Mouse (Mus musculus) intestine, embryonic 16.5 days (tissue): ENCODE measurements around the gene Hmces. TPM values are rescaled to one million over a fixed set of nuclear protein-coding genes. Genes with fewer than 3 reads are reported as not detected.

Experiments
- ATAC-seq: fragments of 200-750 bp; cut with Nextera tagmentation; 2 replicates; pipeline ENCODE4 v1.8.0; 2017; ENCODE audit warnings: moderate TSS enrichment, moderate library complexity
- H3K27ac ChIP-seq: fragments of 300-500 bp; sonication (generic); 2 replicates; pipeline ENCODE4 v1.5.1; 2014; ENCODE audit warnings: mild to moderate bottlenecking, low read length
- H3K27me3 ChIP-seq: fragments of 300-500 bp; sonication (generic); replicated peaks from 2 replicates; pipeline ENCODE4 v1.6.1; 2014; ENCODE audit warnings: low read length, control low read depth, mixed read lengths; ENCODE audit not compliant: control insufficient read depth, insufficient read depth
- H3K36me3 ChIP-seq: fragments of 300-500 bp; sonication (generic); 2 replicates; pipeline ENCODE4 v1.6.1; 2014; ENCODE audit warnings: low read length, control low read depth; ENCODE audit not compliant: control insufficient read depth, insufficient read depth
- H3K4me1 ChIP-seq: fragments of 300-500 bp; sonication (generic); 2 replicates; pipeline ENCODE4 v1.6.1; 2014; ENCODE audit warnings: low read length, control low read depth, mixed read lengths; ENCODE audit not compliant: control insufficient read depth, insufficient read depth
- H3K4me2 ChIP-seq: fragments of 300-500 bp; sonication (generic); 2 replicates; pipeline ENCODE4 v1.6.1; 2014; ENCODE audit warnings: low read depth, low read length, control low read depth
- H3K4me3 ChIP-seq: fragments of 300-500 bp; sonication (generic); 2 replicates; pipeline ENCODE4 v1.5.1; 2014; ENCODE audit warnings: mild to moderate bottlenecking, low read length
- H3K9ac ChIP-seq: fragments of 300-500 bp; sonication (generic); 2 replicates; pipeline ENCODE4 v1.6.1; 2014; ENCODE audit warnings: low read depth, low read length
- H3K9me3 ChIP-seq: fragments of 300-500 bp; sonication (generic); 2 replicates; pipeline ENCODE4 v1.6.1; 2016; ENCODE audit warnings: low read length, control low read depth; ENCODE audit not compliant: control insufficient read depth
- WGBS: fragments of 180-500 bp; shearing (Covaris S2); extraction: QIAGEN DNeasy Blood & Tissue Kit; methylation state at CpG from one replicate; pipeline ENCODE4 v1.1.7; 2014; 5-methylcytosine and 5-hydroxymethylcytosine counted together
- polyA plus RNA-seq: library from polyadenylated mRNA; unstranded; fragments of >200 nt; fragmentation: Nextera tagmentation; extraction: Ambion mirVana; gene quantifications from 2 replicates; pipeline ENCODE4 v1.2.1, GENCODE M21; 2015

Hmces gene
- 31.6 and 35.6 TPM in 2 replicates for polyA plus RNA-seq

DNA sequence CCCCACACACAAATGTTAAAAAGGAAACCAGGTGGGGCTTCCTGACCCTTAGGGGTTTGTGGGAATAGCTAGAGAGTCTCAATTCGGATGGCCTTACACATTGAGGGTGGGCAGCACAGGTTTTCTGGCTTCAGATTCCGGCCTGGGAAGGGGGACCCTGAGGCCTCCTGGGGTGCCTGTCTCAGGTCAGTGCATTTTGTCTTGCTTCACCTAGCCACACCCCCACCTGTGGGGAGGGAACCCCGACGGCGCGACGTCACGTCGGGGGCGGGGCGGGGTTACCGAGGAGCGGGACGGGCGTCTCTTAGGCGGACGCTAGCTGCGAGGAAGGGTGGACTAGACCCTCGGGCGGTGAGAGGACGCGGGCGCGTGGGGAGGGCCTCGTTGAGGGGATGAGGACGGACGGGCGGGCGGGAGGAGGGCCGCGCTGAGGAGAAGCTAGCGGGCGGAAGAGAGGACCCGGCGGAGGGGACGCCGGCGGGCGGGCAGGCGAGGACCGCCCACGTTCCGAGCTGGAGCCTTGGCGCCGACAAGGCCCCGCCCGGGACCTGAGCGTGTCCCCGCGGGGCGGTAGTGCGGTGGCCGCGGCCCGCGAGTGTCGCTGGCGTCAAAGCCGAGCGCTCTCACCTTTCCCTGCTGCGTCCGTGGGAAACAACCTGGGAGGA is at the start of gene Hmces:
Hmces (plus strand) TSS at position 275 of the 665 bp plus-strand sequence.
- H3K36me3 ChIP-seq: peaks cover 16% of the 10 kb centered on the region

GRCm38 (mm10) chr6:87866211-87866610 is 47.5 kb upstream of the Hmces start:
- WGBS: 85% methylated on average over 6 of the region's 6 CpGs
- no peak overlapping the region for H3K4me2 ChIP-seq
- H3K27ac ChIP-seq: no peak overlapping the region
- no peak for ATAC-seq
- H3K4me3 ChIP-seq: no peak overlapping the region
- no peaks in the 10 kb centered on the region for H3K36me3 ChIP-seq
- H3K9ac ChIP-seq: no peak overlapping the region
- H3K27me3 ChIP-seq: no peaks in the 10 kb centered on the region
- H3K4me1 ChIP-seq: no peaks in the 10 kb centered on the region; the same call in 1 of the 2 replicates
- H3K9me3 ChIP-seq: no peaks in the 10 kb centered on the region

More for the DNA sequence above, at the start of gene Hmces:
- ATAC-seq: peak; percentile 95
- peaks cover 7% of the 10 kb centered on the region; the same call in 1 of the 2 replicates for H3K4me1 ChIP-seq
- H3K27me3 ChIP-seq: no peaks in the 10 kb centered on the region
- peak within 1 kb of the TSS; percentile 90 for H3K27ac ChIP-seq
- H3K4me2 ChIP-seq: peak within 1 kb of the TSS; percentile 86
- H3K9me3 ChIP-seq: no peaks in the 10 kb centered on the region
- peak within 1 kb of the TSS; percentile 92 for H3K4me3 ChIP-seq
- H3K9ac ChIP-seq: peak within 1 kb of the TSS; percentile 94
- WGBS: under 1% methylated on average over 61 of the region's 62 CpGs

- Histone ChIP-seq H3K4me2 (no peak overlapping the region), H3K27ac (no peak overlapping the region), H3K9me3 (no peaks in the 10 kb centered on the region), H3K4me3 (no peak overlapping the region), H3K9ac (no peak overlapping the region), H3K36me3 (no peaks in the 10 kb centered on the region), H3K27me3 (no peaks in the 10 kb centered on the region), H3K4me1 (no peaks in the 10 kb centered on the region; the same call in 1 of the 2 replicates)
- WGBS: 59% methylated on average over 2 of the region's 2 CpGs
- no peak for ATAC-seq
Observed at GRCm38 (mm10) chr6:87867256-87867655, 46.5 kb upstream of the Hmces start.

GRCm38 (mm10) chr6:87868871-87869506 is 44.7 kb upstream of the Hmces start:
- Histone ChIP-seq H3K4me2 (no peak overlapping the region), H3K9me3 (no peaks in the 10 kb centered on the region; the same call in 1 of the 2 replicates), H3K4me1 (no peaks in the 10 kb centered on the region; the same call in 1 of the 2 replicates), H3K9ac (no peak overlapping the region), H3K27me3 (no peaks in the 10 kb centered on the region), H3K36me3 (no peaks in the 10 kb centered on the region), H3K4me3 (no peak overlapping the region), H3K27ac (no peak overlapping the region)
- ATAC-seq: peak; percentile 54
- 59% methylated on average over 9 of the region's 9 CpGs for WGBS

DNA sequence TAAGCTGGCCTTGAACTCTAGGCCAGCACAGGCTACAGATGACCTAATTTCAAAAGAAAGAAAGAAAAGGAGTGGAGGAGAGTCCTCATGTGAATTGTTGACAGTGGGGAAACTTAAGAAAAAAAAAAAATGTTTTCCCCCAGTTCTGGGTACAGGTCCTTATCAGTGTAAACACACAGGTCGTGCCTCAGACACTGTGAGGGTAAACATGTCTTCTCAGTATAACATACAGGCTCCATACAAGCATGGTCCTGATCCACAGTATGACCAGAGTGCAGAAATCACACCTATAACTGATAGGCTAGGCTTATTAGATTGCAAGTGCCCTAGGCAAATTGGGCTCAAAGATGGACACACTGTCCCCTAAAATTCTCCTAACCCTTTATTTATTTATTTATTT is 43.3 kb upstream of the Hmces start:
- Histone ChIP-seq H3K9ac (no peak overlapping the region), H3K36me3 (no peaks in the 10 kb centered on the region), H3K27me3 (no peaks in the 10 kb centered on the region), H3K9me3 (no peaks in the 10 kb centered on the region; the same call in 1 of the 2 replicates), H3K4me2 (no peak overlapping the region), H3K4me1 (peaks cover 5% of the 10 kb centered on the region; the same call in 1 of the 2 replicates), H3K27ac (no peak overlapping the region), H3K4me3 (no peak overlapping the region)
- ATAC-seq: no peak
- WGBS: 27% methylated on average over 1 of the region's 1 CpGs

GRCm38 (mm10) chr6:87871240-87871639 is 42.5 kb upstream of the Hmces start:
- 69% methylated on average over 7 of the region's 7 CpGs for WGBS
- ATAC-seq: peak; percentile 62
- H3K9ac ChIP-seq: no peak overlapping the region

GRCm38 (mm10) chr6:87873104-87873503 is 40.6 kb upstream of the Hmces start:
- no peaks in the 10 kb centered on the region for H3K27me3 ChIP-seq
- 0 out of 2 replicates have a peak overlapping the region, but pooled peaks have one; percentile 43 for H3K27ac ChIP-seq
- no peaks in the 10 kb centered on the region; the same call in 1 of the 2 replicates for H3K9me3 ChIP-seq
- 0 out of 2 replicates have a peak, but pooled peaks have one; percentile 16 for ATAC-seq
- no peak overlapping the region for H3K4me2 ChIP-seq
- no peaks in the 10 kb centered on the region for H3K36me3 ChIP-seq
- 27% methylated on average over 1 of the region's 1 CpGs for WGBS
- H3K9ac ChIP-seq: no peak overlapping the region
- no peak overlapping the region for H3K4me3 ChIP-seq
- H3K4me1 ChIP-seq: peaks cover 5% of the 10 kb centered on the region; the same call in 1 of the 2 replicates

More at GRCm38 (mm10) chr6:87871240-87871639, 42.5 kb upstream of the Hmces start:
- H3K9me3 ChIP-seq: no peaks in the 10 kb centered on the region; the same call in 1 of the 2 replicates
- H3K4me1 ChIP-seq: peaks cover 5% of the 10 kb centered on the region; the same call in 1 of the 2 replicates
- no peaks in the 10 kb centered on the region for H3K36me3 ChIP-seq
- H3K4me2 ChIP-seq: no peak overlapping the region
- no peaks in the 10 kb centered on the region for H3K27me3 ChIP-seq
- H3K4me3 ChIP-seq: no peak overlapping the region
- H3K27ac ChIP-seq: no peak overlapping the region

GRCm38 (mm10) chr6:87873963-87874362 is 39.8 kb upstream of the Hmces start:
- Histone ChIP-seq H3K4me2 (no peak overlapping the region), H3K27ac (no peak overlapping the region), H3K27me3 (no peaks in the 10 kb centered on the region), H3K4me1 (peaks cover 5% of the 10 kb centered on the region; the same call in 1 of the 2 replicates), H3K9ac (no peak overlapping the region), H3K36me3 (no peaks in the 10 kb centered on the region), H3K4me3 (no peak overlapping the region), H3K9me3 (no peaks in the 10 kb centered on the region; the same call in 1 of the 2 replicates)
- ATAC-seq: no peak
- WGBS: 88% methylated on average over 2 of the region's 2 CpGs

DNA sequence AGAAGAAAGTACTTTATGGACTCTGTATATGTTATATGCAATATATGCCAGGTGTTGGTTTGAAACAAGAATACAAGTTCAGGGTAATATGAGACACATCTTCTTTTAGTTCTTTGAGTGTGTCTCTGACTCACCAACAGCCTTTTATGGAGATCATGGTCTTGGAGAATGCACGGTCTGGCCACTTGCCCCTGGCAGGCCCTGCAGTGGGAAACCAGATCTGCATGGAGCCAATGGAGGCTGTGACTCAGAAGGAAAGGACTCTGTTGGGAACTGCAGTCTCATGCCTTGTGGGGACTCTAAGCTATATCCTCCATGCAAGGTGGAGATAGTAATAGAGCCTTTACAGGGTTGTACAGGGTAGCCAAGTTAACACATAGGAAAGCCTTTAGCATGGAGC is 38.7 kb upstream of the Hmces start:
- 71% methylated on average over 1 of the region's 1 CpGs for WGBS
- H3K27ac ChIP-seq: peak overlapping the region; percentile 84
- peak; percentile 27; the same call in 1 of the 2 replicates for ATAC-seq

More for the DNA sequence above, 38.7 kb upstream of the Hmces start:
- Histone ChIP-seq H3K27me3 (no peaks in the 10 kb centered on the region), H3K36me3 (no peaks in the 10 kb centered on the region), H3K4me3 (no peak overlapping the region), H3K4me2 (no peak overlapping the region), H3K9me3 (no peaks in the 10 kb centered on the region; the same call in 1 of the 2 replicates), H3K9ac (no peak overlapping the region), H3K4me1 (peaks cover 9% of the 10 kb centered on the region; the same call in 1 of the 2 replicates)
